Mouse (Mus musculus): ENCODE data around the gene Nrf1.

Nrf1 gene

DNA sequence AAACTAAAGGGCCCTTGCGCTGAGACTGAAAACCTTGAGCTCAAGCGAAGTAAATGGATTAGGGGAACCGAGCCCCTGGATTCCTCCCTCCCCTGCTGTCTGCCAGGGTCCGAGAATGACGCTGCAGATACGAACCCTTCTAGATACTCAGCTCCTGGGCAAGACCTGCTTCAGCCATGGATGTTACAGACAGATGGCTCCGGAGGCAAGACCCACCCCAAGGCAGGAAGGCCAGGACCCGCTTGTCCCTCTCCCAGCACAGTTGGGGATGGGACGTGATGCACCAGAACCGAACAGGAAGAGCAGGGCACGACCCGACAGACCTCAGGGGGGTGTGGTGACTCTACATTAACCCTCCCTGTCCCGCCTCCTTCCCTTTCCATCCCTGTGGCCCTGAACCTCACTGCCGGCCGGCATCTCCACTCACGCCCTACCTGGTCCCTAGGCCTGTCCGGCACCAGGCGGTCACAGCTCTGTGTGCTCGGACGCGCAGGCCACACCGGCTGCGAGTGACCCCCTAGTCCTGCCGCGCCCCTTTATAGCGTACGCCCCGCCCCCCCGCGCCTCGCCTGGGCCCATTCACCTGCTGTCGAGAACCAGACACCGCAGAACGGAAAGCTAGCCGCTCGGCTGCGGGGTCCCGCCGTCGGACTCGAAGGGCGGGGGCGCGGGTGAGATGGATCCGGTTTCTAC is 127.6 kb downstream of the Nrf1 start:
- in situ Hi-C loops (cut with MseI, MboI), result no loop called here

DNA sequence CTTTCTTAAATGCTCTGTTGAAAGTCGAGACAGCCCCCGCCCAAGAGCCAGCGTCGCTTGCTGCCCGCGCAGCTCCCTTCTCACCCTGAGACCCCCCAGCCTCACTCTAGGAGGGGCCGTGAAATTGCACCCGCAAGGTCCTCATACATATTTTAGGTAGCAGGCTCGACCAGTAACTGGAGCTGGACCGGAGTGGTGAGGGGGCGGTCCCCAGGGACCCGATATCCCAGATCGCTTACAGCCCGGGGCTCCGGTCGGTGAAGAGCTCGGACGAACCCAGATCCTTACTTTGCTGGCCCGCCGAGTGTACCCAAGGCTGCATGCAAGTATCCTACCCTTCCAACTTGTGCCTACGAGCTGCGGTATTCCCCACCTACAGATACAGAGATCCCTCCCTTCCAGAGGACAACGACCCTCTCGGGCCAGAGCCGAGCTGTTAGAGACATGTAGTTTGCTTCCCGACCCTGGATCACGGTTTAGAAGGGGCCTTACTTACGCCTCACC is 128.2 kb downstream of the Nrf1 start:
- in situ Hi-C loops (cut with MseI, MboI), result no loop called here

DNA sequence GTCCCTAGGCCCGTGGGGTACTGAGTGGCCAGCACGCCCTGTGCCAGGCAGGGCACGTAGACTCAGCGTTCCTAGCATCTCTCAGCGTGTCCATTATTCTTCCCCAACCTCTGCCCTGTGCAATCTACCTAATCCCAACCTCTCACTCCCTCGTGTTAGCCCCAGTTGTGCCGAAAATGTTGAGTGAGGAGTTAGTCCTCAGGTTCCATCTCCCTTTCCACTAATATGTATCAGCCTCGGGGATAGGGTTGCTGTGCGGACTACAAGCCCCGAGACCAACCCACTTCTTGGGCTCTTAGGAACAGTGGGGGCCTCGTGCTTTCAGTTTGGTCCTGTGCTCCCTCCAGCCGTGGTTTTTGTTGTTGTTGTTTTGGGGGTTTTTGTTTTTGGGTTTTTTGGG is 128.7 kb downstream of the Nrf1 start:
- in situ Hi-C loops (cut with MseI, MboI), result no loop called here

DNA sequence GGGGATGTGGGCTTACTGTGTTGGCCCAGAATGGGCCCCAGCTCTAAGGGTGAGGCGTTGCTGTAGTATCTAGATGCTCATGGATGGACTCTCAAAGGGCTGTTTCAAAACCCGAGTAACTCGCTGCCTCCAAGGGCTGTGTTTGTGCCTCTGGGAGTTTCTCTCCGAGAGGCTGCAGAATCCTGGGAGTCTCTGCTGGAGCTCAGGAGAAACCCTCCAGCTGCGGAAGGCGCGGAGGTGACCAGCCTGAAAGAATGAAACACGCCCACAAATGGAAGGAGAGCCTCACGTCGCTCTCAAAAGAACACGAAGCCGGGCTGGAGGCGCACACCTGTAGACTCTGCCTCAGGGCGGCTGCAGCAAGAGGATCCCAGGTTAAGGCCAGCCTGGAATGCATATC is 129.5 kb downstream of the Nrf1 start:
- in situ Hi-C loops (cut with MseI, MboI), result no loop called here

DNA sequence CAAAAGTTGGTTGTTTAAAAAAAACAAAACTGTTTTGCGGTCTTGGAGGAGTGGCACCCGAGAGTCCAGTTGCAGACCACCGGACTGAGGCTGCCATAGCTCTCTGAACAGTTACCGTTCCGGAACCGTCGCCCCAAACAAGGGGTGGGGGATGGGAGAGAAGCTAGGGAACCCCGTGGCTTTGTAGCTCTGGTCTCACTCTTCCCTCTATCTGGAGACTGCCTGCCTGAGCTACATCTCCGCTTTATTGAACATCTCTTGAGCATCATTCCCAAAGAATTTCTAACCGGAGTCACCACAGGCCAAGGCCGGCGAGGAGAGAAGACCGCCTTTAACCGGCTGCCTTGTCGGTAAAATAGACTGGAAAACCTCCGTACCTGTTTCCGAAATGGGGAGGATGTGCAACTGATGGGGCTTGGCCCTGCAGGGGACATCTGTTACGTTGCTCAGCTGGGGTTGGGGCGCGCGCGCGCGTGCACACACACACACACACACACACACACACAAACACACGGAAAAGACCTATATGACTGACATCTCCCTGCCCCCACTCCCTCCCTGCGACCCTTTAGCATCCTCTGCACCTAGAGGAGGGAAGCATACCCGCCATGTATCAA is 130.3 kb downstream of the Nrf1 start:
- in situ Hi-C loops (cut with MseI, MboI), result no loop called here

DNA sequence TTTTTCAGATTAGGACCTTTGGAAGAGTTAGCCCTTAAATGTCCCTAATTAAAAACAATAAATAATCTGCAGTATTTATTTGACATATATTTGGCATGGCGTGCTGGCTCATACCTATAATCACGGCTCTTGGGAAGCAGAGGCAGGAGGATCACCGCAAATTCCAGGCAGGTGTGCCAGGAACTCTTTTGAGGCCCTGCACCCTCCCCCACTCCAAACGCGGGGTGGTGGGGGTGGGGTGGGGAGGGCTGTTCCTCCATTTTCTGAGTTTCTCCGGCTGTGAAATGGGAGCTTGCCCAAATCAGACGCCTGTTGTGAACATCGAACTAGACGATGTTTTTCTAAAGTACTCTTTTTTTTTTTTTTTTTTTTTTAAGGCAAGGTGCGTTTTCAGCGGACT is 131.3 kb downstream of the Nrf1 start:
- in situ Hi-C loops (cut with MseI, MboI), result no loop called here

DNA sequence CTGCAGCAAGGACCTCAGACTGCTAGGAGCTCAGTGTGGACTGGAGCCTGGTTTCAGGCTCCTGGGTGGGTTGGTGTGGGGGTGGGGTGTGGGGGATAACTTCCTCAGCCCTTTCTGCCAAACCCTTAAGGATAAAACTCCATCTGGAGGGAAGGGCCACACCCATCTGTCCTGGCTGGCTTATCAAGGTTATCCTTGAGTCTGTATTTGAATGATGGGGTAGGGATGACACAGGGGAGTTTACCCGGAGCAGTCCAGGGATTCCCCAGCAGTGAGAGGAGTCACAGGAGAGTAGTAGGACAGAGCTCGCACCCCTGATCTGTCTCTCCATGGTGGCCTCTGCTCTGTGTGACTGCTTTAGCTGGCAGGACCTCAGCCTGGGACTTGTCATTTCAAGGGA is 132.5 kb downstream of the Nrf1 start:
- in situ Hi-C loops (cut with MseI, MboI), result no loop called here

DNA sequence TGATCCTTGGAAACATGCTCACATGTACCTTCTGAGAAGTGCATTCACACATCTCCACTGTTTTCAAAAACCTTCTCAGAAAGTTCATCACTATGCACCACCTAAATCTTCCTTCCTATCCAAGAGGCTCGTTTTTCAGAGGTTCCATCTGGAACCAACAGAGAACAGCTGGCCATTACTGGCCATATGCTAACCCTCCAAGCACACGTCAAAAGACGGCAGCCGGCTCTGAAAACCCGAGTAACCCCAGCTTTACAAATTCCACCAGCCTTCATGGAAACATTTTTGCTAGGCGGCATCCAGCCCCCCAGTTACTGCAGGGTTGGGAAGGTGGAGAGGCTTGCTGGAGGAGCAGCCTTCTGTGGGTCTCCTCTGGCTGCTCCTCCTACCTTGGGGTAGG is 134.2 kb downstream of the Nrf1 start:
- in situ Hi-C loops (cut with MseI, MboI), result no loop called here

DNA sequence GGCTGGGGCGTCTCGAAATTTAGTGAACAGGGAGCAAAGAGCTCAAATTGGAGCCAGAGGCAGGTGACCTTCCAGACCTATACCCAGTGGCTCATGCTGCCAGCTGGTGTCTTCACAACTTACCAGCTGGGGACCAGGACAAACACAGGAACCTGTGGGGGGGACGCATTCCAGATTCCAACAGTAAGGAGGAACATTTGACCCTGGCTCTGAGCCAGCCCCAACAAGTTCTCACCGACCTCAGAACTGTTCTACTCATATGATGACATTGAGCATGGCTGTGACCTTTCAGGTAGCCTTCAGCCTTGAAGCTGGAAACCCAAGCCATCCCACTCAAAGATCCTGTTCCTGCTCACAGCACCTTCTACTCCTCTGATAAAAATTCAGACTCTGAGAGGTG is 135.8 kb downstream of the Nrf1 start:
- in situ Hi-C loops (cut with MseI, MboI), result no loop called here

DNA sequence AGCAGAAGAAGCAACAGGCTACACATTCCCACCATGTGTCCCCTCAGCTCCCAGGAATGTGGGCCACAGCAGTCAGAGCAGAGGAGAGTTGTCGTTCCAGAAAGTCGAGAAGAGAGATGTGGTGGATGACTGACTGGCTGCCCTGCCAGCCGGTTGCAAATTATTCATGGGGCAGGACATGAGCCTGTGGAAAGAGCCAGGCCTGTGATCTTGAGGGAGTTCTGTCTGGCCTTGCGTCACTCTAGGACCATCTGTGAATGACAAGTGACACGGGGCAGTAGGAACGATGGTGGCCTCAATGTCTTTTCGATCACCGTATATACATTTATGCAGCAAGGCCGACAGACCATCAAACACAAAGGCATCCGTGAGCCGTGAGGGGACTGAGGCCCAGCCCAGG is 147.9 kb downstream of the Nrf1 start:
- in situ Hi-C loops (cut with MseI, MboI), result no loop called here

DNA sequence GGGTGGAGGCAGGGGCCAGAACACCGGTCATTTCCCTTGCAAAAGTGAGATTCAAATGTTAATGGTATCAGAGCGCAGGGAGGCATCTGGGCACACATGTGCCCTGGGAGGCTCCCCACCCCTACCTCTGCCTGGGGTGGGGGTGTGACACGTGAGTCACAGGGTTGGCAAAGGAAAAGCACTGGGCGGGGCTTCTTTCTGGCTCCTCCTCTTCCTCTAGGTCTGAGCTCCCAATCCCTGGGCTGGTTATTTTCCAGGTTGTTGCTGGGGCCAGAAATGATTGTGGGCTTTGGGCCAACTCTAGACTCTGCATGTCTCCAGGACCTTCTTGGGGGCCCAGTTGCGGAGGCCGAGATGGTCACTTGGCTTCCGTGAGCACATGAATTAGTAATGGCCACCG is 148.4 kb downstream of the Nrf1 start:
- in situ Hi-C loops (cut with MseI, MboI), result no loop called here
